Mouse (Mus musculus) cortical plate, adult 2 months (tissue): ENCODE measurements around the gene Cdkn2d.

Source experiments
- CTCF ChIP-seq: fragments of 200-500 bp; IDR thresholded peaks from 2 replicates; pipeline ENCODE4 v1.5.1; 2011; ENCODE audit warnings: mild to moderate bottlenecking, control low read depth, low read length; ENCODE audit not compliant: insufficient read depth; ENCODE audit errors: extremely low read depth
- POLR2A ChIP-seq: fragments of 200-500 bp; IDR thresholded peaks from 2 replicates; pipeline ENCODE4 v1.6.1; 2011; ENCODE audit warnings: mild to moderate bottlenecking, low read length, control low read depth; ENCODE audit not compliant: insufficient read depth; ENCODE audit errors: extremely low read depth

- no peak for TF ChIP-seq POLR2A
- no peak for TF ChIP-seq CTCF
Observed at GRCm38 (mm10) chr9:21251116-21251735, 40.0 kb downstream of the Cdkn2d start.
